Mouse (Mus musculus) left cerebral cortex, adult 11 months (tissue): ENCODE results near the gene Nav2.

Experiments
- DNase-seq: peaks from one replicate; pipeline ENCODE4 v3.0.0; 2022; ENCODE audit warnings: low spot score

The Nav2 gene

DNA sequence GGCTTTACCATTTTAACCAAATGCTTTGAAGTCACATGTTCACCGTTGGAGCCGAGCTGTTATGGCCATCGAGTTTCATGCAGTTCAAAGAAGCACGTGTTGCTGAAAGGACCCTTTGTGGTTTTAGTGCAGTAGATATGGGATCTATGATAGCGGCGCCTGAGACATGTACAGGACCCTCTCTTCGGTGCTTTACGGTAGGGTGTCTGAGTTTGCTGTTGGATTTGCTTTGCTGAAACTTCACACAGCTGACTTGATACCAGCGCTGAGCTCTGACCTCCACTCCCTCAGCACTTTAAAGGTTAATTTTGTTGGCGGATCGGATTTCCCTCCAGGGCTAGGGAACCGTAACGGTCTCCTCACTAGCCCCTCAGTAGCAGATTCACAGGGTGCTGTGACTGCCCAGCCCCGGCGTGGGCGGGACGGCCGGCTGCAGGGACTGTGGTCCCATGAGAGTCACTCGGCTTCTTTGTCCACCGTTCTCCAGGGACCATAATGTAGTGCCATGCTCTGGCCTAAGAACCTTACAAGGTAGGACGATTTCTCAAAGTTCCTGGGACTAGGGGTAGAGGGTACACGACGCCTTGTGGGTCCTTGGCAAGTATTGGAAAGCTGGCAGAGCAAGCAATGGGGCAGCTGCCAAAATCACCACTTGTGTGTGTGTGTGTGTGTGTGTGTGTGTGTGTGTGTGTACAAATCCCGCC lies 614.0 kb downstream of the Nav2 start:
- DNase-seq: no peak

- DNase-seq: no peak
Observed at GRCm38 (mm10) chr7:49523115-49523445, 614.6 kb downstream of the Nav2 start.

DNA sequence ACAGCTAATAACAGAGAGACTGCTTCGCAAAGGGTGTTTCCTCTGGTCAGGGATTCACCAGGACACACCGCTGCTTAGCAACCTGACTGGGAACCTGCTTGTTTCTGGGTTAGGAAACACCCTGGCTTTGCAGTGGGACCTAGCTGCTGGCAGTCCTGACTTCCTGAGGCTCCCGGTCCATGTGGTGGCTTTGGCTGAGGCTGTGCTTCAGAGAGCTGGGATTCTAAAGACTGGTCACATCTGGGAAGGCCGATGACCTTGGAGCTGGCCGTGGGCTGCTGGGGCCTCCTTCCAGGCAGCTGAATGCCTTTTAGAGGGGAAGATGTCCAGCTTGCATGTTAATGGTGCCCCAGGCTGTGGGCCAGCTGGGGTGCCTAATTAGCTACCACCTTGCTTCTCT lies 615.2 kb downstream of the Nav2 start:
- DNase-seq: no peak

DNA sequence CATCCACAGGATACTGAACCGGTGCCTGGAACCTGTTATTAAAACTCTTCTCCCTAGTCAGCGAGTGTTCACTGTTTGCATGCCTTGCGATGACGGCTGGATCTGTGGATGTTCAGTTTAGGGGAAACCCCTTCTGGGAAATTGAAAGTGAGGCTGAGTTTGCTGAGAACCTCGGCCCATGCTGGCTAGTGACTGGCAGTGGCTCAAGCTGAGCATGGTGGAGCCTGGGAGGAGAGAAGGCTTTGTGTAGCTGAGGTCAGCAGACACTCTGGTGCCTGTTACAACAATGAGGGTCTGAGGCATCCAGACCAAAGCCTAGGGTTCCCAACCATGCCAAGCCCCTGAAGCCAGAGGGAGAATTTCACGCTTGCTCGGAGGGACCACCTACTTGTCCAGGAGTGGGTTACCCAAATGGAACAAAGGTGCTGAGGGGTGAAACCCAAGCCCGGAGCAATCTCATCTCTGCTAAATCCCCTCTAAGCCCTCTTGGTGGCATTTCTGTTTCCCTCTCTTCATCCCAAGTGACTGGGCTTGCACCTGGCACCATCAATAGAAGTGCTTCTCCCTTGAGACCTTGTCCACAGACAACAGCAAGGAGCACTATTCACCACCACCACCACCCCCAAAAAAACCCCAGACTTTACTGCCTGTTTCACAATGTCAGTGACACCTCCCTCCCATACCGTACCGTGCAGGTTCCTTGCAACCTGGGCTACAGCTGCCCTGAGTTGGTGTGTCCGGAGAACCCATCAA lies 617.0 kb downstream of the Nav2 start:
- DNase-seq: no peak

DNA sequence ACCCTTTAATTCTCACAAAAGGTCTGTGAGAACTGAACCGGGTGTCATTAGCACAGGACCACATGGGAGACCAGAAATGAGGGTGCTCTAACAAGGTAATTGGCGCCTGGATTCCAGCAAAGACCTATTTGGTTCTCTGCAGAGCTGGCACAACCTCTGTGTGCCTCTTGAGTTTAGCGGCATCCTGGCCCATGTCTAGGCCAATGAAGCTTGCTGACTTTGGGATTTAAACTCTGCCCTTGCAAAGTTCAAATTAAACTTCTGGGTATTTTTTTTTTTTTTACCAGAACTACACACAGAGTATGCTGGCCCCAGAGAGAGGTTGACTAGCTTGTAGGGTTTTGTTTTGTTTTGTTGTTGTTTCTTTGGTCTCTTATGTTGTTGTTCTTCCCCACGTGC lies 617.6 kb downstream of the Nav2 start:
- no peak for DNase-seq

DNA sequence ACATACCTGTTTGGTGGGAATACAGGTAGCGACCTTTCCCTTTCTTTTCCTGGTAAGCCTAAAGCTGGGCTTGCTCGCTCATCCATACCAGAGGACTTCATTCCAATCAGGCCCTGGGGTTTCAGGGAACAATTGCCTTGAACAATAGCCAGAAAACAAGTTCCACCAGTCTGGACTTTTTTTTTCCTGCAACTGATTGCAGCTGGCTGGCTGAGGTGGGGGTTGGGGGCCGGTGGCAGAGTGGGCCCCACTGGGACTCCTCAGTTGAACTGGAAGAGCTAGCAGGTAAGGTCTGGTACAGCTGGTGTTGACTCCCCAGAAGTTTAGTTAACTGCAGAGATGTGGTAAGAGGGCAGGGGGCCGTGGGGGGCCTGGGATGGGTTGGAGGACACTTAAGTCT lies 619.0 kb downstream of the Nav2 start:
- DNase-seq: no peak

DNA sequence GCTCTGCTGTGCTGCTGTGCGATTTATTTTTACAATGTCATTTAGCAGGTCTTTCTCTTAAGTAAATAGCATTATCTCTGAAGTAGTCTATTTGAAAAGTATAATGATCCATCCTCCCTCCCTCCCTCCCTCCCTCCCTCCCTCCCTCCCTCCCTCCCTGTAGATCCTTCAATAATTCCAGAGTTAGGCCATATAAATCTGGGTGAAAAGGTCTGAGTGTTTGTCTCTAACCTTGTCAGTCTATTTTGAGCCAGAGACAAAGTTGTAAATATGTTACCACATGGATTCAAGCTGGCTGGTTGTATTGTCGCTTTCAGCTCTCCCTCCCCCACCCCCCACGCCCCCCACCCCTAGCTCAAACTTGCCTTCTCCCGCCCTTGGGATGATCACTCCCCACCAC lies 619.4 kb downstream of the Nav2 start:
- no peak for DNase-seq

DNA sequence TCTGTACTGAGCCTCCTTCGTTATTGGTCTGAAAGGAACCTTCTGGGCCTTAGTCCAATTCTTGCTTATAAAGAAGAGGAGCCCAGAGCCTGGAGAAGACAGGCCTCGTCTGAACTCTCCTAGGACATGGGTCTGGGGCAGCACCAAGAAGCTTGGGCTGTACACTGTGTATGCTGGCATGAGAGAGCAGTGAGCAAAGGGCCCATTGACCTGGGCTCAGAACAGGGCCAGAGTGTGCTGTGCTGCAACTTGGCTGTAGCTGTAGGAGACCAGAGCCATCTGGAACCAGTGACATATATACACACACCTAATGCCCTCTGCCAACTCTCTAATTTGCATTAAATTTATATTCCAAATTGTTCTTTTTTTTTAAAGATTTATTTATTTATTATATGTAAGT lies 621.0 kb downstream of the Nav2 start:
- DNase-seq: no peak

- no peak for DNase-seq
Observed at GRCm38 (mm10) chr7:49533571-49533970, 625.1 kb downstream of the Nav2 start.

DNA sequence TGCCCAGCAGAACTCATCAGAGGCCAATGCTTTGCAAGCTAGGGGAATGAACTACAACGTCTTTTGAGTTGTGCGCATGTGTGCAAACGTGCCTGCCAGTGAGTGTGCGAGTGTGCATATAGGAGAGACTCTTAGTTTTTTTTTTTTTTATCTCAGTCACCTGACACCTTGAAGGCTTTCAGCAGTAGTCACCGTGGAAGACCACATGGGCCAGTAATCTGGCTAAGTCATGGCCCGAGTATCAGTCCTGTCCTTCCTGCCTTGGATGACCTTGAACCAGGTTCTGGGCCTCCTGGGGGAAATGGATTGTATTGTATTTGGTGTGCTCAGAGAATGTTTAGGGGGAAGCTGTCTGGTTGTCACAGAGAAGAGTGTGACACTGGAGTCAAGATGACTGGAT lies 625.7 kb downstream of the Nav2 start:
- DNase-seq: no peak

DNA sequence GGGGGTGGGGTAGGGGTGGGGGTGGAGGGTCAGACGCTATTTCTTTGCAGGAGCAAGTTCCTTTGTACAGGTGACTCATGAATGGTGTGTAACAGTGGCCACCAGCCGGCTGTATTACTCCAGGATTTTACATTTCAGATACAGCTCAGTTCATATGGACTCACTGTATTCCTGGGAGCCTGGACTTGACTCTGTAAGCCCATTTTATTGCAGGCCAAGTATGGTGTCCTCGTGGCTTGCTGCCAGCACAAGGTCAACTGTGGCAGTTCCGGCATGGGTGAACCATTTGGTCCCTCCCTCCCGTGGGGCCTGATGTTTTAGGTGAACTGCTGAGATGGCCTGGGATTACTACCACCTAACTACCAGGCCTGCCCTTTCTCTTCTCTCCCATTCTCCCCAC lies 629.8 kb downstream of the Nav2 start:
- DNase-seq: no peak

- DNase-seq: no peak
Observed at GRCm38 (mm10) chr7:49540181-49540580, 631.7 kb downstream of the Nav2 start.

DNA sequence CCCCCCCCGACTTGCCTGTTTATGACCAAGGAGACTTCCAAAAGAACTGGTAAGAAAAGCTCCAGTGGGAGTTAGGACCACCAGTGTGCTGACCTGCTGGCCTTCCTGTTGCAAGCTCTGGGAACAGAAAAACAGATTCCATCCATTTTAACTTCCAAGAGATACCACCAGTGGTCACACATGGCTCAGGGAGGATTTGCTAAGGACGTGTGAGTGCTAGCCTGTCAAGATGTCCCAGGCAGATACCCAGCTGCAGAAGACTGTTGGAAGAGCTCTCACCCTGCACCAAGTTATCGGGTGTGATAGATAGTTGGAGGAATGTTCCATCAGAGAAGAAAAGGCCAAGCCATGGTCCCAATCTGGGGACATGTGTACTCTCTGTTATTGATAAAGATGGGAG lies 633.6 kb downstream of the Nav2 start:
- no peak for DNase-seq

- no peak for DNase-seq
Observed at GRCm38 (mm10) chr7:49544775-49545705, 636.5 kb downstream of the Nav2 start.

- DNase-seq: no peak
Observed at GRCm38 (mm10) chr7:49545706-49546097, 637.2 kb downstream of the Nav2 start.

GRCm38 (mm10) chr7:49548397-49548796 lies 639.9 kb downstream of the Nav2 start:
- DNase-seq: no peak

DNA sequence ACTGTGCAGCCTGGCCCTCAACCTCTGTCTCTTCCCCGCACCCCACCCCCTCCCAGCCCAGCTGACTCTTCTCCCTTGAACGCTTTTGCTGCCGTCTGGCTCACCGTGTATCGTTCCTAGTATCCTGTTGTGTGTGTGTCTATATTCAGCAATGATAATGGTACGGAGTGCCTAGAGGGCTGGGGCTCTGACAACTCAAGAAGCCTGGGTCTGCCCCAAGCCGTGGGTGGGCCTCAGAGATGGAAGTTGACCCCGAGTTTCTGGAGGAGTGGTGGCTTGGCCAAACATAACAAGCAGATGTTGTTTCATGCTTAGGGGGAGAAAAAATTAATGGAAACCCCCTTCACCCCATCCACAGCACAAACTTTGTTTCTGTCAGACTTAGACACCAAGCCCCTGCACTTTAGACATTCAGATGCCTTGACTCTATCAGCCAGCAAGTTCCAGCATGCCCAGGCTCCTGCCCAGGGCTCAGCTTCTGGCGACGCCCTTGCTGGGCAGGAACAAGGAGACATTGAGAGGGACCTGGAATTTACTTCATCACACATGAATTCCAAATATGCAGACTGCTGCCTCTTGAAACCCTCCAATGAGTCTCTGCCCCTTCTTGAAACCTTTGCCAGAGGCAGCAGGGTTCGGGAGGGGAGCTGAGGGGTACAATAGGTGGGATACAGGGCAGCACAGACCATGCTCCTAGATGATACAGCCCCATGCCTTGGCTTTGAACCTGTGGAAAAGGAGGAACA lies 644.9 kb downstream of the Nav2 start:
- DNase-seq: no peak

- DNase-seq: no peak
Observed at GRCm38 (mm10) chr7:49558240-49558640, 649.7 kb downstream of the Nav2 start.

DNA sequence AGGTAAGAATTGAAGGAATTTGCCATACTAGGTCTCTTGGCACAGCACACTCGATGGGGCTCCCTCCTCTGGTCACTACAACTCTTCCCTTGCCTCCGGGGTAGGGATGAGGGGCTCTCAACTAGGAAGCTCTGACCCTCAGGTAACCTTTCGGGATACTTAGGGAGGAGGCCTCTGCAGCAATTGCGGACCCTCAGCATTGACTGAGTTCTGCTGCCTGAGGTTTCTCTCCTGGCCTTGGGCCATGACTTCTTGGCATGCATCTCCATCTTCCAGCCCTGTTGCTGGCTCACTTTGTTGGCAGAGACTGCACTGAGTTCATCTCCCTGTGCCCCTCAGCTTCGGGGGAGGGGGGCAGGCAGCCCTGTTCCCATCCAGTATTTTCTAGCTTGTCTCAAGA lies 650.4 kb downstream of the Nav2 start:
- no peak for DNase-seq

- DNase-seq: no peak
Observed at GRCm38 (mm10) chr7:49560012-49560411, 651.5 kb downstream of the Nav2 start.

- DNase-seq: no peak
Observed at GRCm38 (mm10) chr7:49562404-49562803, 653.9 kb downstream of the Nav2 start.

DNA sequence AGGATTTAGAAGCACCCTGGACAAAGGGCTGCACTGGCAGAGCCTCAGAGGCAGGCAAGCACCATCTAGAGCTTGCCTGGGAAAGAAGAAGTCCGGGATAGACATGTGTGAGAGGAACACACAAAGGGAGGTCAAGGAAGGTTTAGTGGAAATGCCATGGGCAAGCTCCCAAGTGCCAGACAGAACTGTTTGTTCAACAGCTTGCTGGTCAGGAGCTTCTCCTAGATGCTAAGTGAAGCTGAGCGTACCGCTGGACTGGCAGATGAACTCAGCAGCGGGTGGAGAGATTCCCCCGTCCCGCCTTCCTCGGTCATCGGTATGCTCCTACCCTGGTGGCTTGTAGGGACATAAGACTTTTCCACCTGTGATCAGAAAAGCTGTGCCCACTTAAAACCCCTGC lies 654.3 kb downstream of the Nav2 start:
- DNase-seq: no peak
